Mouse (Mus musculus): Measurements from ENCODE around the gene Cck. TPM values are rescaled to one million over a fixed set of nuclear protein-coding genes. Genes with fewer than 3 reads are reported as not detected.
"Not testable (repeated sequence)": the region's sequence is repeated elsewhere in the genome, so short reads cannot be mapped to it uniquely, and the experiment has no call there.

The Cck gene
- polyA plus RNA-seq, 1 experiment from 2014 or later, result 71.8 TPM

GRCm38 (mm10) chr9:121456739-121457515 is 38.6 kb downstream of the Cck start:
- peaks cover 62% of the 10 kb centered on the region for H3K36me3 ChIP-seq
- H3K4me3 ChIP-seq, result no peak overlapping the region
- no peaks in the 10 kb centered on the region for H3K9me3 ChIP-seq
- H3K9ac ChIP-seq, result no peak overlapping the region
- H3K4me2 ChIP-seq, result no peak overlapping the region
- H3K27ac ChIP-seq (replicated peaks), result no peak overlapping the region
- ATAC-seq (ENCODE audit: low FRiP score, low read depth), result no peak
- H3K27me3 ChIP-seq, result no peaks in the 10 kb centered on the region
- no peaks in the 10 kb centered on the region for H3K4me1 ChIP-seq (replicated peaks)
- WGBS, result 91% methylated on average over 13 of the region's 13 CpGs

- no peak for ATAC-seq (ENCODE audit: low FRiP score, low read depth)
Measured at GRCm38 (mm10) chr9:121454891-121455290, 40.6 kb downstream of the Cck start.

GRCm38 (mm10) chr9:121452342-121452942 is 43.1 kb downstream of the Cck start:
- not testable (repeated sequence) for H3K4me1 ChIP-seq (replicated peaks); H3K27ac ChIP-seq (replicated peaks); H3K4me3 ChIP-seq; H3K9me3 ChIP-seq; ATAC-seq (ENCODE audit: low FRiP score, low read depth); H3K4me2 ChIP-seq; H3K27me3 ChIP-seq; H3K9ac ChIP-seq
- H3K36me3 ChIP-seq, result peaks cover 75% of the 10 kb centered on the region
- 47% methylated on average over 9 of the region's 9 CpGs for WGBS

More at GRCm38 (mm10) chr9:121454891-121455290, 40.6 kb downstream of the Cck start:
- Histone ChIP-seq H3K9me3 (no peaks in the 10 kb centered on the region), H3K9ac (no peak overlapping the region), H3K27ac (replicated peaks) (no peak overlapping the region), H3K36me3 (peaks cover 60% of the 10 kb centered on the region), H3K4me1 (replicated peaks) (no peaks in the 10 kb centered on the region), H3K4me3 (no peak overlapping the region), H3K27me3 (no peaks in the 10 kb centered on the region), H3K4me2 (no peak overlapping the region)
- WGBS, result 91% methylated on average over 3 of the region's 3 CpGs

GRCm38 (mm10) chr9:121446431-121446831 is 49.1 kb downstream of the Cck start:
- WGBS, result 83% methylated on average over 13 of the region's 13 CpGs
- no peak overlapping the region for H3K27ac ChIP-seq (replicated peaks)
- no peak overlapping the region for H3K4me3 ChIP-seq
- H3K4me1 ChIP-seq (replicated peaks), result no peaks in the 10 kb centered on the region
- ATAC-seq (ENCODE audit: low FRiP score, low read depth), result no peak
- peaks cover 71% of the 10 kb centered on the region for H3K36me3 ChIP-seq
- H3K27me3 ChIP-seq, result no peaks in the 10 kb centered on the region
- H3K4me2 ChIP-seq, result no peak overlapping the region
- no peaks in the 10 kb centered on the region for H3K9me3 ChIP-seq
- H3K9ac ChIP-seq, result no peak overlapping the region

- WGBS, result 98% methylated on average over 2 of the region's 2 CpGs
- H3K36me3 ChIP-seq, result peaks cover 62% of the 10 kb centered on the region
- no peaks in the 10 kb centered on the region for H3K9me3 ChIP-seq
- no peaks in the 10 kb centered on the region for H3K27me3 ChIP-seq
- ATAC-seq (ENCODE audit: low FRiP score, low read depth), result no peak
- H3K4me1 ChIP-seq (replicated peaks), result no peaks in the 10 kb centered on the region
- no peak overlapping the region for H3K27ac ChIP-seq (replicated peaks)
- H3K4me2 ChIP-seq, result no peak overlapping the region
- H3K9ac ChIP-seq, result no peak overlapping the region
- no peak overlapping the region for H3K4me3 ChIP-seq
Measured at GRCm38 (mm10) chr9:121445364-121445763, 50.1 kb downstream of the Cck start.

- peaks cover 56% of the 10 kb centered on the region for H3K36me3 ChIP-seq
- WGBS, result 58% methylated on average over 3 of the region's 3 CpGs
Measured at GRCm38 (mm10) chr9:121444367-121444707, 51.2 kb downstream of the Cck start.

GRCm38 (mm10) chr9:121443696-121444366 is 51.7 kb downstream of the Cck start:
- Histone ChIP-seq H3K4me2 (no peak overlapping the region), H3K27ac (replicated peaks) (0 out of 2 replicates have a peak overlapping the region, but pooled peaks have one; percentile 15), H3K9me3 (no peaks in the 10 kb centered on the region), H3K4me3 (no peak overlapping the region), H3K27me3 (no peaks in the 10 kb centered on the region), H3K4me1 (replicated peaks) (no peaks in the 10 kb centered on the region), H3K36me3 (peaks cover 51% of the 10 kb centered on the region), H3K9ac (no peak overlapping the region)
- ATAC-seq (ENCODE audit: low FRiP score, low read depth), result 0 out of 2 replicates have a peak, but pooled peaks have one; percentile 21
- WGBS, result 65% methylated on average over 31 of the region's 31 CpGs

More at GRCm38 (mm10) chr9:121444367-121444707, 51.2 kb downstream of the Cck start:
- no peaks in the 10 kb centered on the region for H3K27me3 ChIP-seq
- peak; percentile 7; the same call in 1 of the 2 replicates for ATAC-seq (ENCODE audit: low FRiP score, low read depth)
- no peaks in the 10 kb centered on the region for H3K4me1 ChIP-seq (replicated peaks)
- no peak overlapping the region for H3K9ac ChIP-seq
- no peak overlapping the region for H3K4me3 ChIP-seq
- no peak overlapping the region for H3K4me2 ChIP-seq
- H3K9me3 ChIP-seq, result no peaks in the 10 kb centered on the region
- H3K27ac ChIP-seq (replicated peaks), result 0 out of 2 replicates have a peak overlapping the region, but pooled peaks have one; percentile 15

- Histone ChIP-seq H3K27ac (replicated peaks) (no peak overlapping the region), H3K4me2 (no peak overlapping the region), H3K4me1 (replicated peaks) (no peaks in the 10 kb centered on the region), H3K9ac (no peak overlapping the region), H3K9me3 (no peaks in the 10 kb centered on the region), H3K4me3 (no peak overlapping the region), H3K36me3 (peaks cover 36% of the 10 kb centered on the region), H3K27me3 (no peaks in the 10 kb centered on the region)
- no peak for ATAC-seq (ENCODE audit: low FRiP score, low read depth)
- WGBS, result 82% methylated on average over 1 of the region's 1 CpGs
Measured at GRCm38 (mm10) chr9:121442145-121442544, 53.3 kb downstream of the Cck start.

Other genes with a start within 250 kb of the Cck start
- gene Ulk4, start 218.5 kb downstream of the Cck start, polyA plus RNA-seq (2015; fragmentation: Nextera tagmentation; extraction: Ambion mirVana), result 75.9 and 94.1 TPM in 2 replicates
- gene Trak1, start 198.2 kb downstream of the Cck start, polyA plus RNA-seq (2015; fragmentation: Nextera tagmentation; extraction: Ambion mirVana), result 58.3 and 58.4 TPM in 2 replicates
- gene Lyzl4, start 146.4 kb upstream of the Cck start, polyA plus RNA-seq (2015; fragmentation: Nextera tagmentation; extraction: Ambion mirVana), result 0.26 TPM in 1 of 2 replicates, not detected in the other
- 0.30 and 0.43 TPM in 2 replicates for gene Vipr1, start 147.0 kb upstream of the Cck start, polyA plus RNA-seq (2015; fragmentation: Nextera tagmentation; extraction: Ambion mirVana)
- 30.3 and 32.8 TPM in 2 replicates for gene Sec22c, start 209.8 kb upstream of the Cck start, polyA plus RNA-seq (2015; fragmentation: Nextera tagmentation; extraction: Ambion mirVana)
- 168 and 174 TPM in 2 replicates for gene Ss18l2, start 214.6 kb upstream of the Cck start, polyA plus RNA-seq (2015; fragmentation: Nextera tagmentation; extraction: Ambion mirVana)
- gene Nktr, start 223.5 kb upstream of the Cck start, polyA plus RNA-seq (2015; fragmentation: Nextera tagmentation; extraction: Ambion mirVana), result 45.0 and 53.8 TPM in 2 replicates